In genomic region chr16:98081889-98082818, GRCm38 (mm10) we compare ENCODE assay signal across 8 mouse cellular contexts. TPM values are rescaled to one million over a fixed set of nuclear protein-coding genes. Genes with fewer than 3 reads are reported as not detected.
DNase-seq lines count a peak whose midpoint lies in the region; ATAC-seq and TF ChIP-seq lines count a peak whose summit lies in the region.
"Not testable (repeated sequence)": the region's sequence is repeated elsewhere in the genome, so short reads cannot be mapped to it uniquely, and the experiment has no call there.

Gene A630089N07Rik (minus strand): TSS chr16:98082450.

- not testable (repeated sequence) for TF ChIP-seq CTCF in liver, embryonic 14.5 days (IDR thresholded peaks at IDR 0.05; ENCODE audit: low read depth); stomach, postnatal 0 days (IDR thresholded peaks at IDR 0.05; ENCODE audit: low read depth)

- H3K4me2 ChIP-seq in heart, embryonic 15.5 days, result peak within 1 kb of the TSS; percentile 84
- H3K4me2 ChIP-seq in liver, embryonic 14.5 days (ENCODE audit: low read depth), result peak within 1 kb of the TSS; percentile 78
- H3K4me2 ChIP-seq in neural tube, embryonic 11.5 days (ENCODE audit: low read depth), result peak within 1 kb of the TSS; percentile 42
- H3K4me2 ChIP-seq in stomach, postnatal 0 days (replicated peaks; ENCODE audit: low read depth), result peak within 1 kb of the TSS; percentile 59

- not testable (repeated sequence) for TF ChIP-seq EP300 in liver, embryonic 14.5 days (IDR thresholded peaks at IDR 0.05; ENCODE audit: low read depth); stomach, postnatal 0 days (optimal IDR thresholded peaks at IDR 0.05)

- peak within 1 kb of the TSS; percentile 79 for H3K4me3 ChIP-seq in forebrain, embryonic 10.5 days
- peak within 1 kb of the TSS; percentile 91 for H3K4me3 ChIP-seq in heart, embryonic 15.5 days
- H3K4me3 ChIP-seq in liver, embryonic 14.5 days (ENCODE audit: insufficient read depth in 1 of 2, low read depth in 2 of 2, low read length in 2 of 2), result peak within 1 kb of the TSS; percentile 87
- peak within 1 kb of the TSS; percentile 50 for H3K4me3 ChIP-seq in neural tube, embryonic 11.5 days (ENCODE audit: low read depth, low read length)
- peak within 1 kb of the TSS; percentile 52 for H3K4me3 ChIP-seq in stomach, postnatal 0 days (ENCODE audit: low read depth, low read length)

- peak; percentile 94 for ATAC-seq in heart, embryonic 15.5 days (replicated peaks; ENCODE audit: insufficient number of reproducible peaks, insufficient read depth, low FRiP score, low read depth)
- peak; percentile 95 for ATAC-seq in liver, embryonic 14.5 days (ENCODE audit: insufficient read depth)
- ATAC-seq in neural tube, embryonic 11.5 days (ENCODE audit: insufficient read depth, low FRiP score, low TSS enrichment), result peak; percentile 97
- peak; percentile 99 for ATAC-seq in stomach, postnatal 0 days (ENCODE audit: low FRiP score, low TSS enrichment)

- peaks cover 35% of the 10 kb centered on the region for H3K36me3 ChIP-seq in forebrain, embryonic 10.5 days (replicated peaks)
- H3K36me3 ChIP-seq in heart, embryonic 15.5 days; liver, embryonic 14.5 days (replicated peaks; ENCODE audit: control insufficient read depth, insufficient read depth, low read depth); neural tube, embryonic 11.5 days (ENCODE audit: control insufficient read depth, insufficient read depth, low read length); stomach, postnatal 0 days (ENCODE audit: control insufficient read depth, insufficient read depth, low read length): not testable (repeated sequence)

- peaks cover 13% of the 10 kb centered on the region for H3K4me1 ChIP-seq in forebrain, embryonic 10.5 days
- H3K4me1 ChIP-seq in heart, embryonic 15.5 days (replicated peaks), result peaks cover 17% of the 10 kb centered on the region
- not testable (repeated sequence) for H3K4me1 ChIP-seq in liver, embryonic 14.5 days (replicated peaks; ENCODE audit: control insufficient read depth in 2 of 2, insufficient read depth in 2 of 2, low read length in 1 of 2); neural tube, embryonic 11.5 days (ENCODE audit: control insufficient read depth, insufficient read depth, low read length); stomach, postnatal 0 days (replicated peaks; ENCODE audit: control insufficient read depth, insufficient read depth)

- H3K27me3 ChIP-seq in forebrain, embryonic 10.5 days (ENCODE audit: poor library complexity, severe bottlenecking); heart, embryonic 15.5 days; liver, embryonic 14.5 days (ENCODE audit: control insufficient read depth, insufficient read depth, low read length); neural tube, embryonic 11.5 days (ENCODE audit: control insufficient read depth, insufficient read depth, low read length); stomach, postnatal 0 days (ENCODE audit: control insufficient read depth, insufficient read depth, low read length): not testable (repeated sequence)

- H3K27ac ChIP-seq in forebrain, embryonic 10.5 days, result peak within 1 kb of the TSS; percentile 93
- peak within 1 kb of the TSS; percentile 83 for H3K27ac ChIP-seq in heart, embryonic 15.5 days
- H3K27ac ChIP-seq in liver, embryonic 14.5 days, result peak within 1 kb of the TSS; percentile 51
- peak within 1 kb of the TSS; percentile 45; the same call in 1 of the 2 replicates for H3K27ac ChIP-seq in neural tube, embryonic 11.5 days (ENCODE audit: low read depth, low read length)
- H3K27ac ChIP-seq in stomach, postnatal 0 days (replicated peaks), result peak within 1 kb of the TSS; percentile 31

- DNase-seq in CD8-positive naive resting alpha-beta T cell, adult 2 months (ENCODE audit: low read depth in 2 of 2, low spot score in 2 of 2), result peak; percentile 67 to 78
- DNase-seq in c-Kit-positive CD71-negative TER-119-negative erythroid progenitor cells, embryonic 14.5 days (ENCODE audit: low read depth), result peak; percentile 63
- peak; percentile 88 for DNase-seq in forebrain, embryonic 10.5 days (ENCODE audit: extremely low spot score, low spot score)
- DNase-seq in kidney, postnatal 25 days, result peak; percentile 91 to 93
- DNase-seq in liver, embryonic 14.5 days (ENCODE audit: low read depth in 3 of 3, low spot score in 3 of 3), result peak; percentile 70 to 77 (median 73)
- DNase-seq in neural tube, embryonic 11.5 days (ENCODE audit: low spot score), result peak; percentile 89
- peak; percentile 90 for DNase-seq in stomach, postnatal 0 days (ENCODE audit: low spot score)

- WGBS in forebrain, embryonic 10.5 days, result 0% methylated on average over 25 of the region's 25 CpGs
- under 1% methylated on average over 25 of the region's 25 CpGs for WGBS in heart, embryonic 15.5 days
- WGBS in liver, embryonic 14.5 days (ENCODE audit: insufficient replicate concordance), result under 1% methylated on average over 25 of the region's 25 CpGs
- WGBS in neural tube, embryonic 11.5 days, result under 1% methylated on average over 25 of the region's 25 CpGs
- WGBS in stomach, postnatal 0 days, result 0% methylated on average over 25 of the region's 25 CpGs

- peak within 1 kb of the TSS; percentile 62 for H3K9ac ChIP-seq in heart, embryonic 15.5 days
- peak within 1 kb of the TSS; percentile 90 for H3K9ac ChIP-seq in liver, embryonic 14.5 days (replicated peaks)
- H3K9ac ChIP-seq in neural tube, embryonic 11.5 days (ENCODE audit: low read length), result peak within 1 kb of the TSS; percentile 51
- H3K9ac ChIP-seq in stomach, postnatal 0 days (ENCODE audit: low read length), result peak within 1 kb of the TSS; percentile 32

- H3K9me3 ChIP-seq in forebrain, embryonic 10.5 days, result peaks cover 31% of the 10 kb centered on the region
- H3K9me3 ChIP-seq in heart, embryonic 15.5 days (replicated peaks); liver, embryonic 14.5 days (ENCODE audit: control insufficient read depth, low read length); neural tube, embryonic 11.5 days (ENCODE audit: control insufficient read depth, low read length); stomach, postnatal 0 days (ENCODE audit: control insufficient read depth, low read length): not testable (repeated sequence)

RNA-seq across cellular contexts. Expression of gene A630089N07Rik, which starts in this region (rescaled TPM):
- polyA plus RNA-seq in forebrain, embryonic 10.5 days (2016; fragmentation: Nextera tagmentation; extraction: Ambion mirVana), result 39.2 and 42.5 TPM in 2 replicates
- 8.2 and 9.5 TPM in 2 replicates for polyA plus RNA-seq in heart, embryonic 15.5 days (2015; fragmentation: Nextera tagmentation; extraction: Ambion mirVana)
- polyA plus RNA-seq in liver, embryonic 14.5 days (2012; rRNA removed), result 2.4 and 4.5 TPM in 2 replicates
- polyA plus RNA-seq in liver, embryonic 14.5 days (2014; fragmentation: Nextera tagmentation; extraction: Ambion mirVana), result 7.8 and 8.2 TPM in 2 replicates
- 22.0 and 25.0 TPM in 2 replicates for polyA plus RNA-seq in neural tube, embryonic 11.5 days (2014; fragmentation: Nextera tagmentation; extraction: Ambion mirVana)
- 3.2 and 3.3 TPM in 2 replicates for polyA plus RNA-seq in stomach, postnatal 0 days (2015; fragmentation: Nextera tagmentation; extraction: Ambion mirVana)

Comparison
In these comparisons a context has a peak if more than half of its experiments do, and no peak if none do; other contexts are left out.
1. Peak in every context shown above with its lines: DNase-seq, ATAC-seq, H3K4me3 ChIP-seq and H3K27ac ChIP-seq.
2. H3K27ac ChIP-seq: peak in every context shown above with its lines; median percentile 93 in forebrain, embryonic 10.5 days; 83 in heart, embryonic 15.5 days; 51 in liver, embryonic 14.5 days; 45 in neural tube, embryonic 11.5 days; 31 in stomach, postnatal 0 days.
3. H3K9ac ChIP-seq: peak in every context shown above with its lines; median percentile 90 in liver, embryonic 14.5 days; 62 in heart, embryonic 15.5 days; 51 in neural tube, embryonic 11.5 days; 32 in stomach, postnatal 0 days.